Mouse (Mus musculus) common myeloid progenitor, adult 5-6 weeks (primary cell): ENCODE results near the gene Tfap4. TPM values are rescaled to one million over a fixed set of nuclear protein-coding genes. Genes with fewer than 3 reads are reported as not detected.
A peak's percentile ranks its signal among the peaks of the same experiment; 100 is the strongest.
"Not testable (repeated sequence)": the region's sequence is repeated elsewhere in the genome, so short reads cannot be mapped to it uniquely, and the experiment has no call there.

Source experiments
- ATAC-seq: replicated peaks from 2 replicates; pipeline ENCODE4 v1.8.0; 2016; ENCODE audit warnings: low read depth, mild to moderate bottlenecking, moderate TSS enrichment, inconsistent platforms; ENCODE audit not compliant: poor library complexity, severe bottlenecking
- total RNA-seq: library from RNA; stranded (forward); fragments of 200-1000, 187-1606 nt; gene quantifications from 2 replicates; pipeline ENCODE4 v1.2.3, GENCODE M21; 2017

Tfap4 gene
- total RNA-seq, 1 experiment from 2014 or later = 60.7 TPM

GRCm38 (mm10) chr16:4557949-4558348 lies 1.7 kb downstream of the Tfap4 start:
- peak; percentile 40 for ATAC-seq

- ATAC-seq = no peak
These were observed 2.6 kb downstream of the Tfap4 start for GRCm38 (mm10) chr16:4557085-4557484.

- no peak for ATAC-seq
These were observed 4.1 kb downstream of the Tfap4 start for GRCm38 (mm10) chr16:4555555-4555954.

GRCm38 (mm10) chr16:4552829-4553550 lies 6.7 kb downstream of the Tfap4 start:
- ATAC-seq = peak; percentile 70

- no peak for ATAC-seq
These were observed 7.8 kb downstream of the Tfap4 start for GRCm38 (mm10) chr16:4551885-4552284.

- ATAC-seq = peak; percentile 76
These were observed 8.6 kb downstream of the Tfap4 start for GRCm38 (mm10) chr16:4551056-4551455.

GRCm38 (mm10) chr16:4548953-4549688 lies 10.5 kb downstream of the Tfap4 start:
- ATAC-seq = no peak

- no peak for ATAC-seq
These were observed 12.0 kb downstream of the Tfap4 start for GRCm38 (mm10) chr16:4547611-4548010.

GRCm38 (mm10) chr16:4546838-4547237 lies 12.8 kb downstream of the Tfap4 start:
- ATAC-seq = no peak

- no peak for ATAC-seq
These were observed 14.8 kb downstream of the Tfap4 start for GRCm38 (mm10) chr16:4544845-4545244.

GRCm38 (mm10) chr16:4543266-4543665 lies 16.4 kb downstream of the Tfap4 start:
- no peak for ATAC-seq

GRCm38 (mm10) chr16:4542236-4542774 lies 17.3 kb downstream of the Tfap4 start:
- ATAC-seq = no peak

- ATAC-seq = peak; percentile 93
These were observed 18.0 kb downstream of the Tfap4 start, which contains the start of gene Srl for GRCm38 (mm10) chr16:4541501-4542198. TSS of gene Srl (minus strand) at chr16:4541816.

- ATAC-seq = no peak
These were observed 18.6 kb downstream of the Tfap4 start for GRCm38 (mm10) chr16:4541033-4541432.

GRCm38 (mm10) chr16:4540064-4540775 lies 19.4 kb downstream of the Tfap4 start:
- ATAC-seq = no peak

- no peak for ATAC-seq
These were observed 20.1 kb downstream of the Tfap4 start for GRCm38 (mm10) chr16:4539521-4539920.

GRCm38 (mm10) chr16:4537616-4538358 lies 21.9 kb downstream of the Tfap4 start:
- no peak for ATAC-seq

- ATAC-seq = not testable (repeated sequence)
These were observed 32.3 kb downstream of the Tfap4 start for GRCm38 (mm10) chr16:4527373-4527772.

GRCm38 (mm10) chr16:4523313-4524004 lies 36.2 kb downstream of the Tfap4 start:
- no peak for ATAC-seq
